Mouse (Mus musculus) spleen, postnatal 10 days (tissue): ENCODE measurements around the gene Gm39566.

Source experiments
- DNase-seq, 2 experiments: peaks; one replicate each; pipeline ENCODE4 v3.0.0; 2021 to 2022; ENCODE audit warnings: low spot score in 2 of 2

Gene Gm39566

GRCm38 (mm10) chr11:69761868-69762267 lies 53.2 kb downstream of the Gm39566 start, which contains the start of gene Slc35g3:
Slc35g3 (minus strand) TSS chr11:69761968.
- no peak for DNase-seq
